Mouse (Mus musculus) midbrain, embryonic 16.5 days (tissue): Measurements from ENCODE around the gene Slc25a17. TPM values are rescaled to one million over a fixed set of nuclear protein-coding genes. Genes with fewer than 3 reads are reported as not detected.

ENCODE experiments used
- ATAC-seq: fragments of 200-750 bp; cut with Nextera tagmentation; 2 replicates; pipeline ENCODE4 v1.8.0; 2017; ENCODE audit warnings: moderate TSS enrichment
- H3K27ac ChIP-seq: fragments of 300-500 bp; sonication (generic); 2 replicates; pipeline ENCODE4 v1.5.1; 2014; ENCODE audit warnings: mild to moderate bottlenecking, low read length, mixed read lengths
- H3K27me3 ChIP-seq: fragments of 300-500 bp; sonication (generic); 2 replicates; pipeline ENCODE4 v1.6.1; 2014; ENCODE audit warnings: low read depth, low read length, mixed read lengths; ENCODE audit not compliant: control insufficient read depth, insufficient read depth
- H3K36me3 ChIP-seq: fragments of 300-500 bp; sonication (generic); 2 replicates; pipeline ENCODE4 v1.6.1; 2014; ENCODE audit warnings: mild to moderate bottlenecking, low read length, moderate library complexity, mixed read lengths; ENCODE audit not compliant: control insufficient read depth, insufficient read depth
- H3K4me1 ChIP-seq: fragments of 300-500 bp; sonication (generic); 2 replicates; pipeline ENCODE4 v1.6.1; 2014; ENCODE audit warnings: mild to moderate bottlenecking, low read length, mixed read lengths; ENCODE audit not compliant: control insufficient read depth, insufficient read depth
- H3K4me2 ChIP-seq: fragments of 300-500 bp; sonication (generic); 2 replicates; pipeline ENCODE4 v1.6.1; 2014; ENCODE audit warnings: mild to moderate bottlenecking, low read length, mixed read lengths
- H3K4me3 ChIP-seq: fragments of 300-500 bp; sonication (generic); 2 replicates; pipeline ENCODE4 v1.5.1; 2014; ENCODE audit warnings: low read depth, mild to moderate bottlenecking, low read length, moderate library complexity, mixed read lengths
- H3K9ac ChIP-seq: fragments of 300-500 bp; sonication (generic); 2 replicates; pipeline ENCODE4 v1.6.1; 2014; ENCODE audit warnings: low read depth, low read length, mixed read lengths
- H3K9me3 ChIP-seq: fragments of 300-500 bp; sonication (generic); replicated peaks from 2 replicates; pipeline ENCODE4 v1.6.1; 2014; ENCODE audit warnings: mild to moderate bottlenecking, low read length, mixed read lengths; ENCODE audit not compliant: control insufficient read depth, poor library complexity, severe bottlenecking
- WGBS: fragments of 180-500 bp; shearing (Covaris S2); extraction: QIAGEN DNeasy Blood & Tissue Kit; methylation state at CpG from one replicate; pipeline ENCODE4 v1.1.7; 2014; 5-methylcytosine and 5-hydroxymethylcytosine counted together
- polyA plus RNA-seq: library from polyadenylated mRNA; unstranded; fragments of >200 nt; fragmentation: Nextera tagmentation; extraction: Ambion mirVana; gene quantifications from 2 replicates; pipeline ENCODE4 v1.2.1, GENCODE M21; 2015

Gene Slc25a17
- polyA plus RNA-seq, 1 experiment from 2014 or later, result 141 TPM

DNA sequence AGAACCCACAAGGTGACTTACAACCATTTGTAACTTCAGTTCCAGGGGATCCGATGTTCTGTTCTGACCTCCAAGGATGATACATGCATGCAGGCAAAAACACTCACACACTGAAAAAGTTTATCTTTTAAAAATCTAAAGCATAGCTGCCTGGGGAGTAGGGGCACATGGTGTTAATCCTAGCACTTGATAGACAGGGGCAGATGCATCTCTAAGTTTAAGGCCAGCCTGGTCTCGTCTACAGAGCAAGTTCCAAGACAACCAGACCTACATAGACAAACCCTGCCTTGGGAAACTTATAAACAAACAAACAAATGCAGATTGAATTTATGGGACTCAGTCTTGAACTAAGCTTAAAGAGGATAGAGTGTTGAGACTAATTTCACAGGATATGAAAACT lies 18.2 kb upstream of the Slc25a17 start:
- Histone ChIP-seq H3K27ac (no peak overlapping the region), H3K4me3 (no peak overlapping the region), H3K4me2 (no peak overlapping the region), H3K36me3 (peaks cover 31% of the 10 kb centered on the region), H3K4me1 (no peaks in the 10 kb centered on the region), H3K27me3 (no peaks in the 10 kb centered on the region), H3K9me3 (no peaks in the 10 kb centered on the region), H3K9ac (no peak overlapping the region)
- 88% methylated on average over 2 of the region's 2 CpGs for whole genome bisulfite sequencing
- ATAC-seq, result no peak

DNA sequence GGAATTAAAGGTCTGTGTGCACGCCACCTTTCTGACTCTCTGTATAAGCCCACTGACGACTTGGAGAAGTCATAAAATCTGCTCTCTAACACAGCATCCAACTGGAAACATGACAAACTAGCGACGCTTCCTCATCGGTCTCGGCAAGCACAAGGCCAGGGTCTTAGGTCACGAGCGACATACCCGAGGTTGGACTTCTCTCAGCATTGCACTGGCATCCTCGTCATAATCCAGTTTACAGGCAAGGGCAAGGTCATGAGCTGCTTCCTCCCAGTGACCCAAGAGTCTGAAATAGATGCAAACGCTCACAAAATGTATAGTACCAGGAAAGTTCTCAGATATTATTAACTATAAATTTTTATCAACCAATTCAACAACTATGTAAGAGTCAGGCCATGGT lies 14.0 kb upstream of the Slc25a17 start:
- H3K9ac ChIP-seq, result no peak overlapping the region
- H3K27me3 ChIP-seq, result no peaks in the 10 kb centered on the region
- H3K9me3 ChIP-seq, result no peaks in the 10 kb centered on the region
- ATAC-seq, result no peak
- no peak overlapping the region for H3K4me2 ChIP-seq
- no peak overlapping the region for H3K27ac ChIP-seq
- no peak overlapping the region for H3K4me3 ChIP-seq
- peaks cover 37% of the 10 kb centered on the region for H3K36me3 ChIP-seq
- WGBS, result 93% methylated on average over 11 of the region's 11 CpGs
- no peaks in the 10 kb centered on the region for H3K4me1 ChIP-seq

DNA sequence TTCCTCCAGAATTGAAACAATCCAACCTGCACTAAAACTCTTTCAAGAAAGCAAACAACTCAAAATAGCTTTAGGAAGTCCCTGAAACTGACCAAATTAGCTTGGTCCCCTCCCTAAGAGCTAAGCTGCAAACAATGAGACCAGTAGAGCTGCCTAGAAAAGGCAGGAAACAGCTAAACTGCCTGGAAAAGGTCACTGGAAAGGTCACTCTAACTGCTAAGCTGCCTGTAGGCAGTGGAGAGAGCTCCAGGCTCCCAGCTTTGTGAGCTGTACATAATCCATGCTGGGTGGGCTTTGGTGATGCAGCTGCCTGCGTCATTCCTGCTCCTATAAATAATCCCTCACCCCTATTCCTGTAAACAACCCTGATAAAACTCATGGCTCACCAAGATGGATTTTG lies 9.7 kb upstream of the Slc25a17 start:
- no peak overlapping the region for H3K4me3 ChIP-seq
- WGBS, result 22% methylated on average over 1 of the region's 1 CpGs
- H3K27me3 ChIP-seq, result no peaks in the 10 kb centered on the region
- H3K4me1 ChIP-seq, result no peaks in the 10 kb centered on the region
- H3K4me2 ChIP-seq, result no peak overlapping the region
- no peak overlapping the region for H3K9ac ChIP-seq
- no peaks in the 10 kb centered on the region for H3K9me3 ChIP-seq
- no peak overlapping the region for H3K27ac ChIP-seq
- peaks cover 41% of the 10 kb centered on the region for H3K36me3 ChIP-seq
- ATAC-seq, result no peak

DNA sequence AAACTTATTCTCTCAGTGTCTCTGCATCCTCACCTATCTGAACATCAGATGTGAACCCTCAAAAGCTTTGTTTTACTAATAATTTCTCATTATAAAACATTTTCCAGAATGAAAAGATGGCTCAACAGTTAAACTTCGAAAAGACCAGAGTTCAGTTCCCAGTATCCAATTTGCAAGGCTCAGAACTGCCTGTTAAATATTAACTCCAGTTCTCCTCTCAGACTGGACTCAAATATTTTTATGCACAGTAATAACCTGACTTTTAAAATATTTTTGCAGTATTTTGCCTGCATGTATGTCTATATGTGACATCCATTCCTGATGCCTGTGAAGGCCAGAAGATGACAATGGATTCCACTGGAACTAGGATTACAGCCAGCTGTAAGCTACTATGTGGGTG lies 8.0 kb upstream of the Slc25a17 start:
- 100% methylated on average over 1 of the region's 1 CpGs for WGBS
- no peaks in the 10 kb centered on the region for H3K27me3 ChIP-seq
- H3K36me3 ChIP-seq, result peaks cover 38% of the 10 kb centered on the region
- no peak for ATAC-seq
- H3K9ac ChIP-seq, result no peak overlapping the region
- no peak overlapping the region for H3K4me3 ChIP-seq
- no peaks in the 10 kb centered on the region for H3K9me3 ChIP-seq
- H3K4me2 ChIP-seq, result no peak overlapping the region
- no peaks in the 10 kb centered on the region for H3K4me1 ChIP-seq
- H3K27ac ChIP-seq, result no peak overlapping the region

DNA sequence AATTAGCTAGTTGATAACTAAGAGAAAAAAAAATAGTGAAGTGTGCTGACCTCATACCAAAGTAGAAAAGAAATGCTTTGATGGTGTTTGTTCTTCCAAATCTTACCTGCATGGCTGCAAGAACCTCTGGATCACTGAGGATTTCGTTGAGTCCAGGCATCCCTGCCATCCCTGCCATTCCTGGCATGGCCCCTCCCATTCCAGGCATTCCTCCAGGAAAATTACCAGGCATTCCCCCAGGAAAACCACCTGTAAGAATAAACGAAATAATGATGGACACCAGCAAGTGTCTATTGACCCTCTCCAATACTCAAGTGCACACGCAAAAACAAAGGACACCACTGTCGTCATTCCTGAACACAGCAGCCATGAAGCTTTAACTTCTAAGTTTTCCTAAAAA lies 5.6 kb upstream of the Slc25a17 start:
- H3K27ac ChIP-seq, result no peak overlapping the region
- H3K27me3 ChIP-seq, result no peaks in the 10 kb centered on the region
- no peak overlapping the region for H3K4me2 ChIP-seq
- no peaks in the 10 kb centered on the region for H3K9me3 ChIP-seq
- no peak overlapping the region for H3K9ac ChIP-seq
- H3K36me3 ChIP-seq, result peaks cover 24% of the 10 kb centered on the region
- no peaks in the 10 kb centered on the region for H3K4me1 ChIP-seq
- WGBS, result 91% methylated on average over 4 of the region's 4 CpGs
- no peak for ATAC-seq
- H3K4me3 ChIP-seq, result no peak overlapping the region

DNA sequence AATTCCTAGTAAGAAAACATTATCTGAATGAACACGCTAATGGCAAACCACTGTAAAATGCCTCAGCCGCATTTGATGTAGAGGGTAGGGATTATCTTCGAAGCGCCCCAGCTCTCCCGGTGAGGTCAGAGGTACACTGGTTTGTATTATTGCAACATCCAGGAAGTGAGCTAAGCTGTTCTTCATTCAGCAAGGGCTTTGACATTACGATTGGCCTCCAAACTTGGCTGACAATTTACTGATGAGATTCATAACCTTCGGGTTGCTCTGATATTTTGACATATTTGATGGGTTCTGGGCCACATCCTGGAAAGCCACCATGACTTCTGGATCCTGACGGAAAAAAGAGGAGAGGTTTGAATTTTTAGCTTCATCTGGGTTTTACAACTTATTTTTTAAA lies 4.6 kb upstream of the Slc25a17 start:
- Histone ChIP-seq H3K4me2 (no peak overlapping the region), H3K9ac (no peak overlapping the region), H3K9me3 (no peaks in the 10 kb centered on the region), H3K27me3 (no peaks in the 10 kb centered on the region), H3K36me3 (peaks cover 21% of the 10 kb centered on the region), H3K4me3 (no peak overlapping the region), H3K27ac (no peak overlapping the region), H3K4me1 (0 out of 2 replicates have a peak, but pooled peaks cover 2% of the 10 kb centered on the region)
- ATAC-seq, result no peak
- 89% methylated on average over 8 of the region's 8 CpGs for WGBS

DNA sequence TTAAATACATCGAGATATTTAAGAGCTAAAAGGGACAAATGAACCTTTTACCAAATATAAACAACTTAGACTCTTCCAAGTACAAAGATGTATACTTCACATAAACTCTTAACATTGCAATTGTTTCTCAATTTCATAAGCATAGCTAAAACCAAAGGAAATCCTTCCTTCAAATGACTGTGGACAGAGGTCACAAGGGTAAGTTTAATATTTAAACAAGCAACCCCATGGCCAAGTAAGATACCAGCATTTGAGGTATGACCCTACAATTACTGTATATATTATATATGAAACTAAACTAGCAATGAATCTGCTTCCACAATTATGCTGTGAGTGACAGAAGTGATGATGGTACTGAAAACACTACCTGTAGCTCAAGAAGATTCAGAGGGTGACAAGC lies 3.7 kb upstream of the Slc25a17 start:
- no peak for ATAC-seq
- Histone ChIP-seq H3K36me3 (peaks cover 21% of the 10 kb centered on the region), H3K4me2 (no peak overlapping the region)

DNA sequence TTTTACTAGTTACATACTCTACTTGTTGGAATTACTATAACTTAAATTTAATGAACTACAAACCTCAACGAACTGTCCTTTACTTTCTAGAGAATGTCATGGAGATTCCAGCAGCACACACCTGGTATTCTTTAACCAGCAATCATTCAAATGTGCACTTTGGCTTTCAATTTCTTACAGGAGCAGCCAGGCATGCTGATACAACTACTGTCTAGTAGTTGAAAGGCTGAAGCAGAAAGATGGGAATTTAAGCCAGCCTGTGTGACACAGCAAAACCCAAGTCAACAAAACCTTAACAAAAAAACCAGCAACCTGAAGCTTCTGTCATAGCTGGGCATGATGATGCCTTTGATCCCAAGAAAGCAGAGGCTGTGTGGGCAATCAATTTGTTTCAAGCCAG lies 1.9 kb upstream of the Slc25a17 start:
- Histone ChIP-seq H3K4me2 (no peak overlapping the region), H3K9ac (no peak overlapping the region), H3K27ac (no peak overlapping the region), H3K9me3 (no peaks in the 10 kb centered on the region), H3K4me1 (peaks cover 12% of the 10 kb centered on the region), H3K27me3 (no peaks in the 10 kb centered on the region), H3K4me3 (no peak overlapping the region), H3K36me3 (peaks cover 14% of the 10 kb centered on the region)
- 92% methylated on average over 1 of the region's 1 CpGs for WGBS
- no peak for ATAC-seq

More for the DNA sequence above, 3.7 kb upstream of the Slc25a17 start:
- H3K4me1 ChIP-seq, result peaks cover 10% of the 10 kb centered on the region
- no peaks in the 10 kb centered on the region for H3K9me3 ChIP-seq
- H3K9ac ChIP-seq, result no peak overlapping the region
- no peaks in the 10 kb centered on the region for H3K27me3 ChIP-seq
- H3K4me3 ChIP-seq, result no peak overlapping the region
- WGBS, result 88% methylated on average over 1 of the region's 1 CpGs
- H3K27ac ChIP-seq, result no peak overlapping the region

DNA sequence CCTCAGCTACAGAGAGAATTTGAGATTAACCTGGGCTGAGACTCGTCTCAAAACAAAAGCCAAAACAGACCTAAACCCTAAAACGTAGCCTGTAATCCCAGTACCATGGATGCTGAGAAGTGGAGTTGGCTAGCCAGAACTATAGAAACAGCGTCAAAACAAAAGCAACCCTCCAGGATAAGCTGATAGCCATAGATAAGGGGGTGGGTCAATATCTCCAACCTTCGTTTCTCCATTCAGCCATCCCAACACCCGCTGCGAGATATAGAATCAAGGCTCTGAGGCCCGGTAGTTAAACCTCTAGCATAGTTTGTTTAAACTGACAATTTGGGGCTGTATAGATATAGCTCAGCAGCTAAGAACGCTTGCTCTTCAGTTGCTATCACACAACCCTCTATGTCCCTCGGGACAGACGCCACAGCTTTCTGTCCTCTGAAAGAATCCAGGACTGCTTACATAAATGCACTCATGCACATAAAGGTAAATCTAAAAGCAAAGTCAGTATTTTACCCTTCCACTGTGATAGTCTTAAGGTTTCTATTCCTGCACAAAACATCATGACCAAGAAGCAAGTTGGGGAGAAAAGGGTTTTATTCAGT lies 904 bp upstream of the Slc25a17 start:
- Histone ChIP-seq H3K4me1 (peaks cover 16% of the 10 kb centered on the region), H3K9me3 (no peaks in the 10 kb centered on the region), H3K36me3 (peaks cover 9% of the 10 kb centered on the region), H3K4me3 (no peak overlapping the region), H3K27me3 (no peaks in the 10 kb centered on the region), H3K4me2 (peak overlapping the region; percentile 81), H3K27ac (peak overlapping the region; percentile 40; the same call in 1 of the 2 replicates), H3K9ac (no peak overlapping the region)
- WGBS, result 52% methylated on average over 10 of the region's 10 CpGs
- no peak for ATAC-seq
